Mouse (Mus musculus) ES-E14 (cell line): ENCODE results near the gene Chmp3.

Experiments used
- CHD2 ChIP-seq: IDR thresholded peaks from 2 replicates; pipeline ENCODE4 v1.6.1; 2014; ENCODE audit warnings: mild to moderate bottlenecking, low read depth, low read length, inconsistent platforms
- MAFK ChIP-seq: IDR thresholded peaks from 2 replicates; pipeline ENCODE4 v1.6.1; 2014; ENCODE audit warnings: mild to moderate bottlenecking, low read depth, low read length, inconsistent platforms; ENCODE audit not compliant: insufficient read depth
- ZNF384 ChIP-seq: IDR thresholded peaks from 2 replicates; pipeline ENCODE4 v1.6.1; 2012; ENCODE audit warnings: low read depth, low read length, inconsistent platforms

- TF ChIP-seq MAFK, result no peak
- TF ChIP-seq CHD2, result no peak
- no peak for TF ChIP-seq ZNF384
These were observed 81.1 kb downstream of the Chmp3 start for GRCm38 (mm10) chr6:71624723-71625122.
